Mouse (Mus musculus): ENCODE measurements around the gene Spef1. TPM values are rescaled to one million over a fixed set of nuclear protein-coding genes. Genes with fewer than 3 reads are reported as not detected.
A peak's percentile ranks its signal among the peaks of the same experiment; 100 is the strongest.

The Spef1 gene
- polyA plus RNA-seq, 1 experiment: 13.1 TPM

GRCm38 (mm10) chr2:131177932-131178331 is 9.2 kb downstream of the Spef1 start:
- no peak overlapping the region for H3K4me3 ChIP-seq (ENCODE audit: control insufficient read depth, low read depth, low read length)
- no peaks in the 10 kb centered on the region for H3K27me3 ChIP-seq (ENCODE audit: control insufficient read depth, insufficient read depth, low read length)
- TF ChIP-seq POLR2A (IDR thresholded peaks at IDR 0.05; ENCODE audit: control insufficient read depth, low read depth, low read length) (no peak), CTCF (IDR thresholded peaks at IDR 0.05; ENCODE audit: control insufficient read depth, insufficient read depth, insufficient replicate concordance, low read depth, low read length) (no peak)
- no peak overlapping the region for H3K27ac ChIP-seq (ENCODE audit: control insufficient read depth, insufficient read depth, low read depth, low read length)
- no peaks in the 10 kb centered on the region for H3K36me3 ChIP-seq (ENCODE audit: control insufficient read depth, insufficient read depth, low read length)
- peaks cover 20% of the 10 kb centered on the region for H3K4me1 ChIP-seq (ENCODE audit: control insufficient read depth, insufficient read depth, low read length)

DNA sequence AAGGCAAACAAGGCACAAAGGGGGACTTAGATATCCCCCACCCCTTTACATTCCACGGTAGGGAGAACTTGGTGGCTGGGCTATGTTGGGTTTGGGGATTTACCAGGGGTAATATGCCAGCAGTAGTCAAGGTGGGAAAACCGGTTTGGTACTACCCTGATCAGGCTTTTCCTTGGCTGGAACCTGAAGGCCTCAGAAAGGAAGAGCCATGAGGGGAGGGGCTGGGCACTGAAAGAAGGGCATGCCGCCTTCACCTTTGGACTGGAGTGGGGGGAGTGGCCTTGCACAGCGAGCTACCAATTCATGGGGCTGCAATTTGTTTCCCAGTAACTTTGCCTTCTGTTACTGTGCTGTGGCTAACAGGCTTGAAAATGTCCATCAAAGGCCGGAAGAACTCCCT is 10.6 kb downstream of the Spef1 start:
- TF ChIP-seq CTCF (IDR thresholded peaks at IDR 0.05; ENCODE audit: control insufficient read depth, insufficient read depth, insufficient replicate concordance, low read depth, low read length) (no peak), POLR2A (IDR thresholded peaks at IDR 0.05; ENCODE audit: control insufficient read depth, low read depth, low read length) (no peak)
- Histone ChIP-seq H3K27me3 (ENCODE audit: control insufficient read depth, insufficient read depth, low read length) (no peaks in the 10 kb centered on the region), H3K36me3 (ENCODE audit: control insufficient read depth, insufficient read depth, low read length) (no peaks in the 10 kb centered on the region), H3K4me3 (ENCODE audit: control insufficient read depth, low read depth, low read length) (no peak overlapping the region), H3K4me1 (ENCODE audit: control insufficient read depth, insufficient read depth, low read length) (peaks cover 21% of the 10 kb centered on the region), H3K27ac (ENCODE audit: control insufficient read depth, insufficient read depth, low read depth, low read length) (no peak overlapping the region)

DNA sequence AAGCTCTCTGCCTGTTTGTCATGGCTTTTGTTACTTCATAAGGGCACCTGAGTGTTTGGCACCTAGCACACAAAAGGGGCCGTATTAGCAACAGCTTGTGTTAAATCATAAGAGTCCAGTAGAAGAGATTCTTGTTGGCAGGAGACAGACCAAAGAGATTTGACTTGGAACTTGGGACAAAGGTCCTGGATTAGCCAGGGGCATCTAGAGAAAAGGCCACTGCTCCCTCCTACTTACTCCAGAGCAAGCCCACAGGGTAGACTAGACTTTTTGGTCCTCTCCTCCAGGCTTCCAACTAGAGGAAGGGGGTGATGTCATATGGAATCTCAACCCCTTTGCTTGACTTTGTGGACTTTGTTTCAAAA is 11.2 kb downstream of the Spef1 start:
- Histone ChIP-seq H3K4me3 (ENCODE audit: control insufficient read depth, low read depth, low read length) (no peak overlapping the region), H3K27me3 (ENCODE audit: control insufficient read depth, insufficient read depth, low read length) (no peaks in the 10 kb centered on the region), H3K36me3 (ENCODE audit: control insufficient read depth, insufficient read depth, low read length) (0 out of 2 replicates have a peak, but pooled peaks cover 2% of the 10 kb centered on the region), H3K27ac (ENCODE audit: control insufficient read depth, insufficient read depth, low read depth, low read length) (no peak overlapping the region), H3K4me1 (ENCODE audit: control insufficient read depth, insufficient read depth, low read length) (peaks cover 26% of the 10 kb centered on the region)
- no peak for TF ChIP-seq CTCF (IDR thresholded peaks at IDR 0.05; ENCODE audit: control insufficient read depth, insufficient read depth, insufficient replicate concordance, low read depth, low read length)

GRCm38 (mm10) chr2:131175286-131175944 is 11.7 kb downstream of the Spef1 start:
- peak overlapping the region; percentile 17; the same call in 1 of the 2 replicates for H3K4me3 ChIP-seq (ENCODE audit: control insufficient read depth, low read depth, low read length)
- H3K4me1 ChIP-seq (ENCODE audit: control insufficient read depth, insufficient read depth, low read length): peaks cover 26% of the 10 kb centered on the region
- no peak overlapping the region for H3K27ac ChIP-seq (ENCODE audit: control insufficient read depth, insufficient read depth, low read depth, low read length)
- no peaks in the 10 kb centered on the region for H3K27me3 ChIP-seq (ENCODE audit: control insufficient read depth, insufficient read depth, low read length)
- H3K36me3 ChIP-seq (ENCODE audit: control insufficient read depth, insufficient read depth, low read length): 0 out of 2 replicates have a peak, but pooled peaks cover 2% of the 10 kb centered on the region
- no peak for TF ChIP-seq POLR2A (IDR thresholded peaks at IDR 0.05; ENCODE audit: control insufficient read depth, low read depth, low read length)
- no peak for TF ChIP-seq CTCF (IDR thresholded peaks at IDR 0.05; ENCODE audit: control insufficient read depth, insufficient read depth, insufficient replicate concordance, low read depth, low read length)

DNA sequence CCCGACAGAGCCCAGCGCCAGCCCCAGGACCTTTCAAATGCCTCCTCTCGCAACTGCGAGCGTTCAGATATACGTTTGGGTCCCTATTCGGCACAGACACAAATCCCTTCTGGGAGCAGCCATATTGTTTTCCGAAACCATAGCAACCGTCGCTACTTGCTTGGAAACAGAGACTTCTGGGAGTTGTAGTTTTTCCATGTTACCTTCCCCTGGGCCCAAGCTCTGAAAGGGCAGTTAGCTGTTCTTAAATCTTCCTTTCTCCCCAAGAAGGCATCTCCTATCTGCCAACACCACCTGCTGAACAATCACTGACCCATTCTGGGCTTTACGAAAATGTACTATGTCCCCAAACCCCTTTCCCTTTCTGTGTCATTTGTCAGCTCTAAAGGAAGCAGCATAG is 12.4 kb downstream of the Spef1 start:
- H3K4me1 ChIP-seq (ENCODE audit: control insufficient read depth, insufficient read depth, low read length): peaks cover 24% of the 10 kb centered on the region
- H3K36me3 ChIP-seq (ENCODE audit: control insufficient read depth, insufficient read depth, low read length): 0 out of 2 replicates have a peak, but pooled peaks cover 2% of the 10 kb centered on the region
- peak overlapping the region; percentile 84; the same call in 1 of the 2 replicates for H3K27ac ChIP-seq (ENCODE audit: control insufficient read depth, insufficient read depth, low read depth, low read length)
- TF ChIP-seq POLR2A (IDR thresholded peaks at IDR 0.05; ENCODE audit: control insufficient read depth, low read depth, low read length): no peak
- TF ChIP-seq CTCF (IDR thresholded peaks at IDR 0.05; ENCODE audit: control insufficient read depth, insufficient read depth, insufficient replicate concordance, low read depth, low read length): no peak
- H3K27me3 ChIP-seq (ENCODE audit: control insufficient read depth, insufficient read depth, low read length): no peaks in the 10 kb centered on the region
- peak overlapping the region; percentile 97 for H3K4me3 ChIP-seq (ENCODE audit: control insufficient read depth, low read depth, low read length)

- peak overlapping the region; percentile 82 for H3K4me3 ChIP-seq (ENCODE audit: control insufficient read depth, low read depth, low read length)
- no peaks in the 10 kb centered on the region for H3K27me3 ChIP-seq (ENCODE audit: control insufficient read depth, insufficient read depth, low read length)
- H3K36me3 ChIP-seq (ENCODE audit: control insufficient read depth, insufficient read depth, low read length): 0 out of 2 replicates have a peak, but pooled peaks cover 2% of the 10 kb centered on the region
- peaks cover 6% of the 10 kb centered on the region for H3K4me1 ChIP-seq (ENCODE audit: control insufficient read depth, insufficient read depth, low read length)
- H3K27ac ChIP-seq (ENCODE audit: control insufficient read depth, insufficient read depth, low read depth, low read length): no peak overlapping the region
- TF ChIP-seq POLR2A (IDR thresholded peaks at IDR 0.05; ENCODE audit: control insufficient read depth, low read depth, low read length) (no peak), CTCF (IDR thresholded peaks at IDR 0.05; ENCODE audit: control insufficient read depth, insufficient read depth, insufficient replicate concordance, low read depth, low read length) (no peak)
These were observed 14.8 kb downstream of the Spef1 start for GRCm38 (mm10) chr2:131172322-131172721.

GRCm38 (mm10) chr2:131171401-131172104 is 15.5 kb downstream of the Spef1 start:
- Histone ChIP-seq H3K4me1 (ENCODE audit: control insufficient read depth, insufficient read depth, low read length) (peaks cover 6% of the 10 kb centered on the region), H3K27me3 (ENCODE audit: control insufficient read depth, insufficient read depth, low read length) (no peaks in the 10 kb centered on the region), H3K4me3 (ENCODE audit: control insufficient read depth, low read depth, low read length) (peak overlapping the region; percentile 82), H3K27ac (ENCODE audit: control insufficient read depth, insufficient read depth, low read depth, low read length) (no peak overlapping the region; the same call in 1 of the 2 replicates), H3K36me3 (ENCODE audit: control insufficient read depth, insufficient read depth, low read length) (0 out of 2 replicates have a peak, but pooled peaks cover 2% of the 10 kb centered on the region)
- TF ChIP-seq CTCF (IDR thresholded peaks at IDR 0.05; ENCODE audit: control insufficient read depth, insufficient read depth, insufficient replicate concordance, low read depth, low read length) (no peak), POLR2A (IDR thresholded peaks at IDR 0.05; ENCODE audit: control insufficient read depth, low read depth, low read length) (0 out of 2 replicates have a peak, but pooled peaks have one; percentile 36)

Data from testis, adult 2 months (tissue).